Mouse (Mus musculus): ENCODE results near the gene Srsf2. TPM values are rescaled to one million over a fixed set of nuclear protein-coding genes. Genes with fewer than 3 reads are reported as not detected.
"Not testable (repeated sequence)": the region's sequence is repeated elsewhere in the genome, so short reads cannot be mapped to it uniquely, and the experiment has no call there.

The Srsf2 gene
- polyA plus RNA-seq, 2 experiments from 2014 or later: 543 to 659 TPM

DNA sequence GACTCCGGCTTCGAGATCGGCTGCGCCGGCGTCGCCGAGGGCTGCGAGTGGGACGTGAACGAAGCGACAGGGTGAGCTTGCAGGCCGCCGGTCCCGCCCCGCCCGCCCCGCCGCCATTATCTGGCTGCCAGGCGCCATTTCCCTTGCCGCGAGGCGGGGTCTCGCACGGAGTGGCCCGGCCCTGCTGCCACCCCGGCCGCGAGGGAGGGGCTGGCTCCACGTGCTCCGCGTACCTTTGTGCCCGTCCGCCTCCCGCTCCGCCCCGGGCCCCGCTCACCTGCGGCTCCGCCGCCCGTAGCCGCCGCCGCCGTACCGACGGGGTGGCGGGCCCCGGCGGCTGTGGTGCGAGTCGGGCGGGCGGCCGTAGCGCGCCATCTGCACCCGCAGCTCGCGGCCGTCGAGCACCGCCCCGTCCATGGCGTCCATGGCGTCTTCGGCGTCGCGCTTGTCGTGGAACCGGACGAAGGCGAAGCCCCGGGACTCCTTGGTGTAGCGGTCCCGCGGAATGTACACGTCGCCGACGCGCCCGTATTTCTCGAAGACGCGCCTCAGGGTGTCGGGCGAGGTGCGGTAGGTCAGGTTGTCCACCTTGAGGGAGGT, 503 bp downstream of the Srsf2 start, which contains the start of gene Mfsd11:
Mfsd11 (plus strand) TSS at position 150 of the 600 bp plus-strand sequence.
- ATAC-seq: peak; percentile 47

DNA sequence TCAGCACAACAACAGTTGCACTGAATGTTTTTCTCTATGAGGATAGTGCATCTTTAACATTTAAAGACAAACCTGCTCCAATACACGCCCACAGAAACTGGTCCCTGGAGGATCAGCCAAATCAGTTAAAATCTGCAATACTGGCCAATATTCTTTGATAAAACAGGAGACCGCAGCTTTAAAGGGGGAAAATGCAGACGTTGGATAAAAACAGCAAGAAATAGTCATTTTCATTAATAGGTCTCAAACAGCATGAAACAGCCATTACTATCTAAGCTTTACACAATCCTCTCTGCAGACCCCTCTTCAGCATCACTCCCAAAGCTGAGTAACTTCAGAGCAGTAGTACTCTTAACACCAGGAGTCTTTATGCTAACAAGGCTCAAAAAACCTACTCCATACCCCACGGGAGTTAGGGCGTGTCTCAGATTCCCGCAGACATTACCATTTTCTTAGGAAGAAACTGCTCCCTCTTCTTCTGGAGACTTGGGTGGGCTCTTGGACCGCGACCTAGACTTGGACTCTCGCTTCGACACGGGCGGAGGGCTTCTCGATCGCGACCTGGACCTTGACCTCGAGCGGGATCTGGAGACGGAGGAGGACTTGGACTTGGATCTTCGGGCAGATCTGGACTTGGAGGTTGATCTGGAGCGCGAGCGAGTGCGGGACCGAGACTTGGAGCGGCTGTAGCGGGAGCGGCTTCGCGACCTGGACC, 1.2 kb downstream of the Srsf2 start:
- ATAC-seq: no peak

DNA sequence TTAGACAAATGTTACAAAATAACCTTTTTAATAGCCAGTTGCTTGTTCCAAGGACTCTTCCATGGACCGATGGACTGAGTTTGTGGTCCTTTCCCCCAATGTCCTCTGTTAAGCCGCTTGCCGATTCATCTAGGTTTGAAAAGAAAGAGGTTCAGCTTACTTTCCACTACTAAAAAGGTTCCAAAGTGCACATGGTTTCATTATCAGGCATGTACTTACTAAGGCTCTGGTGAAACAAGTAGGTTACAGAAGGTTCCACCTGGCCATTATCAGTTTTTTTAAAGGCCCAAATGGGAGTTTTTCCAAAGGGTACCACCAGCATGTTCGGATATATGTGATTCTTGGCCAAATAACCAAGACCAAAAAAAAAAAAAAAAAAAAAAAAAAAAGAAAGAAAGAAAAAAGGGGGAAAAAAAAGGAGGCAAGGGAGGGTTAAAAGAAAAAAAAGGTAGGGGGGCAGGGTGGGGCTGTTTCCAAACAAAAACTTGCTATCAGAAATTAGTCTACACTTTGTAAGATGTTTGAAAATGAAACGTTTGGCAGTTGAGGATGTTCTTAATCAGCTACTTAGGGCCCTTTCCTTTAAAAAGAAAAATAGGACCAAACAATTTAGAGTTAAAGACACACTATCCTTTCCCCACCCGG, 1.9 kb downstream of the Srsf2 start:
- ATAC-seq: no peak

DNA sequence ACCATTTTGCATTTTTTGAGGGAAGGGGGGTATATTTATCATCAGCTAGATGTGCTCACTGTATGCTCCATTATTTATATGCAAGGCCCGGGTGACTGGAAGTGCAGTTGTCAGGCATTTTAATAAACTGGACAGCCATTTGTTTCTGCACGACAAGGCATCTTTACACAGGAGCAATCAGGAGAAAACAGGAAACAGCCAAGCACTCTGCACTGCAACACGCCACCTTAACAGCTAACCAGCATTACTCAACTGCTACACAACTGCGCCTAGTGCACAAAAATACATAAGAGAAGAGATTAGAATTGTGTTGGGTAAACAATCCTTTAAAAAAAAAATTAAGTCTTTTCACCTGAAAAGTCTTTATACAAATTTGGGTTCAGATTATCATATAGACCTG, 2.8 kb downstream of the Srsf2 start:
- ATAC-seq: no peak

DNA sequence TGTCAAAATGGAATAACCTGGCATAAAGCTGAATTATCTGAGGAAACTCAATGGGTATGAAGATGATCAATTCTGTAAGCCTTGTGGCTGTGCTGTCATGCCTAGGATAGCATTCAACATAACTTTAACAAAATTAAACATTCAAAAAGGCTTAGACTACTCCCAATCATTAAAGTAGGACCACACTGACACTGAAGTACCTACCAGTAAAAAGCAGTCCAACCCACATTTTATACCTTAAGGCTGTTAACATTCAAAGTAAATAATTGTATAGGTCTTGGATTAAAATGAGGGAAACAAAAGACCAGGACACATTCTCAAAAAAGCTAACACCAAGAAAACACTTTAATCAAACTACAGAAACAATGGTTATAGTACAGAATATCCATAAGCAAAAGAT, 3.3 kb downstream of the Srsf2 start:
- no peak for ATAC-seq

DNA sequence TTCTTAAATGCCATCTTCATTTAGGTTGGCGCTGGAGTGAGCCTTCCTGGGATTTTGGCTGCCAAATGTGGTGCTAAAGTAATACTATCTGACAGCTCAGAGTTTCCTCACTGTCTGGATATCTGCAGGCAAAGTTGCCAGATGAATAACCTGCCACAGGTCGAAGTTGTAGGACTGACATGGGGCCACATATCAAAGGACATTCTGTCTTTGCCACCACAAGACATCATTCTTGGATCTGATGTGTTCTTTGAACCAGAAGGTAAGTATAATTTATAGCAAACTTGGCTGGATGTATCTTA, 4.1 kb downstream of the Srsf2 start:
- not testable (repeated sequence) for ATAC-seq

DNA sequence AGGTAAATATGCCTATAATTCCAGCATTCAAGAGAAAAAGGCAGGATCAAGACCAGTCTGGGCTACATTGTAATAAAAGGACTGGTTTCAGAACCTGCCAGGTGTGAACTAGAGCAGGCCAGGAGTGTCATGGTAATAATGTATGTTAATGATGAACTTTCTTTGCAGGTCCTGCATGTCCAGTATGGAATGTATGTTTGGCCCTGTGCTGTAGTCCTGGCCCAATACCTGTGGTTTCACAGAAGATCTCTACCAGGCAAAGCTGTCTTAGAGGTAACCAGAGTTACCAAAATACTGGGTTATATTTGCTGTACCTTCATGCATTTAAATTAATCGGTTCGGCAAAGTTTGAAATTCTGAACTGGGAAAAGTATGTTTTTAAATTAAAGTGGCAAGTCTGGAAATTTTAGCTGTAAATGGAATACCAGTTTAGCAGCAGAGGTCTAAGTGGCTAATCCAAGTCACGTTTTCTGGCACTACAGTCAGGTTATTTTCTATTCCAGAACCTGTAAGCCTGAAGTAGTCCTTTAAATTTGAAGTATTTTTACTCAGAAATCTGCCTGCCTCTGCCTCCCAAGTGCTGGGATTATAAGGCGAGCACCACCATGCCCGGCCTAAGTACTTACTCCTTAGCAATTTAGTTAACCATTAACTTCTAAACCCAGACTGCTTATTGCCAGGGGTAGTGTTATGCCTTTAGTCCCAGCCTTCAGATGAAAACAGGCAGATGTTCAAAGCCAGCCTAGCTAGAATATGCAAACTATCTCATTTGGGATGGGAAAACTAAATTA, 4.6 kb downstream of the Srsf2 start:
- ATAC-seq: no peak

DNA sequence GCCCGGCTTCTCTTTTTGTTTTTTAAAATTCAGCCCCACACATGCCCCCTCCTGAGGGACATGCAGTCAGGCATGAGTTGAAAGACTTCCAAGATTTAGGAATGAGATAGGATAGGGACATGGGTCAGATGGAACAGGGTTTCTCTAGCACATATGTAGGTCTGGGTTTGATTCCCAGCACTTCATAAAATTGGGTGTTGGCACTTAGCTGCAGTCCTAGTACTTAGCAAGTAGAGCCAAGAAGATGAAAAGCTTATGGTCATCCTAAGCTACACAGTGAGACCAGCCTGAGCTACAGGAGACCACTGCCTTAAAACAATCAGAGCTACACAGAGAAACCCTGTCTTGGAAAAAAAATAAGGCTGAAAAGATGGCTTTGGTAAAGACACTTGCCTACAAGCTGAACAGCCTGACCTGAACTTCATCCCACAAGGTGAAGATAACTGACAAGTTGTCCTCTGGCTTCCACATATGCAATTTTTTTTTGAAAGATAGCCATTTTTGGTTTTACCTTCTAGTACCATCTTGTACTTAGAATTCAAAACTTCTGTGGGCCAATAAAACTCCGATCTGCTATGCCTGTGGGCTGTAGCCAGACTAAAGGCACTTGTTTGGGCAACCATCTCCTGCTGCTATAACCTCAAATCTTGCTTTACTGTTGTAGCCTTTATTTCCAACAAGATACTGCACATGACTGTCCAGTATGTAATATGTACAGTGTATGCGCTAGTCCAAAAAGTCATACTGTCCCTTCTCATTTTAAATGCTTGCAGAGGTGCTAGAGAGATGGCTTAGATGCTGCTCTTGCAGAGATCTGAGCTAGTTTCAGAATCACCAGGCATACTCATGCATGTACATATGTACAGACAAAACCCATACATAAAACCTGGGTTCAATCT, 5.5 kb downstream of the Srsf2 start:
- ATAC-seq: no peak

DNA sequence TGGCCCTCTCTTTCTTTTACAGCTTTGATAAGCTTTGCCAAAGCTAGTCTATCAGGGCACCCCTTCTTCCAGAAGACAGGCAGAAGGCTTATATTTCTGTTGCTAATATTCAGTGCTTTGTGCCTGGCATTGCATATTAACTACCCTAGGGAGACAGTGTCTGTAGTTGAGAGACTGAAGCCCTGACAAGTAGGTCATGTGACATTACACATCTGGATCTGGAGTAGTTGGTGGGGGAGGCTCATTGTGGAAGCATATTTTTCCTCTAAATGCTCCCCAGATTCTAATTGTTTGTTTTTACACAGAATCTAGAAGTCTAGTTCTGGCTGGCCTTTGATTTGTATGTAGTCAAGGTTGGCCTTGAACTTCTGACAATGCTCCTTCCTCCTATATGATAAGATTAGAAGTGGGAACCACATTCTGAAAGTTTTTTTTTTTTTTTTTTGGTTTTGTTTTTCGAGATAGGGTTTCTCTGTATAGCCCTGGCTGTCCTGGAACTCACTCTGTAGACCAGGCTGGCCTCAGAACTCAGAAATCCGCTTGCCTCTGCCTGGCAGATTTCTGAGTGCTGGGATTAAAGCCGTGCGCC, 6.2 kb downstream of the Srsf2 start:
- no peak for ATAC-seq

DNA sequence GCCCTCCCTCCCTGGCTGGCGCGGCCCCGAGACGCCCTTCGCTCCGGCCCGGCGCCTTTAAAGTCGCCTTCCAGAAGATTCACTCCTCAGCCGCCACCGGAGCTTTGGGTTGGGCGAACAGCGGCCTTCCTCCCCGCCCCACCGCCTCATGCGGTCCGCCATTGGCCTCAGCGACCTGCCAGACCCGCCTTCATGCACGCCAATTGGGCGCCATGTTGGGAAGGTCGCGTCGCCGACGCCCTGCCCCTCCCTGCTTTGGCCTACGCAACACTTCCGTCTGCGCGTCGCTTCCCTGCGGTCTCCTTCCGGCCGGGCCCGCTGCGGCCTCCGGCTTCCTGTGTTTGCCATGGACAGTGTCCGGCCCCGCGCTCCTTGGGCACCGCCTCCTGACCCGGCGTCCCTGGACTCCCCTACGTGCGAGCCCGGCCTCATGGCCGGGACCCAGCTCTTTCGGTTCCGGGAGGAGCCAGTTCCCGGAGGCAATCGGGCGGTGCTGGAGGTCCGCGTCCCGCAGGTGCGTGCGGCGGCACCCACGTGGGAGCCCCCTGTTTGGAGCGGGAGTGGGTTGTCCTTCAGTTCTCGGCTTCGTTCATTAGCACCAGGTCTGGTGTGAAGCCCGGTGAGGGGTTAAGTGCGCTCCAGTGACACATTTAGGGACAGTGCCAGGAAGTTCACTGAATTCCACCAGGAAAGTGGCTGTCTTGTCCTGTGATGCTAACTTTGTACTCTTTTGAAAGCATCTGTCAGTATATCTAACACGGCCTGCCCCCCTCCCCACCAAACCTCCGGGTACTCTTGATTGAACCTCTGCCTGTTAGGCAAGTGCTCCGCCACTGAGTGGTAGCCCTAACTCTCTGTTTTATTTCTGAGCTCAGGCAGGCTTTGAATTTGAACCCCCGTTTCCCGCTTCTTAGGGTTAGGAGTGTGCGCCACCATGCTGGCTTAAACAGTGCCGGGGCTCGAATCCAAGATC, 9.3 kb downstream of the Srsf2 start, which contains the start of the genes Mettl23 and Jmjd6:
Mettl23 (plus strand) TSS at position 18 of the 973 bp plus-strand sequence.
Jmjd6 (minus strand) TSS at position 189 of the 973 bp plus-strand sequence.
- ATAC-seq: peak; percentile 89

DNA sequence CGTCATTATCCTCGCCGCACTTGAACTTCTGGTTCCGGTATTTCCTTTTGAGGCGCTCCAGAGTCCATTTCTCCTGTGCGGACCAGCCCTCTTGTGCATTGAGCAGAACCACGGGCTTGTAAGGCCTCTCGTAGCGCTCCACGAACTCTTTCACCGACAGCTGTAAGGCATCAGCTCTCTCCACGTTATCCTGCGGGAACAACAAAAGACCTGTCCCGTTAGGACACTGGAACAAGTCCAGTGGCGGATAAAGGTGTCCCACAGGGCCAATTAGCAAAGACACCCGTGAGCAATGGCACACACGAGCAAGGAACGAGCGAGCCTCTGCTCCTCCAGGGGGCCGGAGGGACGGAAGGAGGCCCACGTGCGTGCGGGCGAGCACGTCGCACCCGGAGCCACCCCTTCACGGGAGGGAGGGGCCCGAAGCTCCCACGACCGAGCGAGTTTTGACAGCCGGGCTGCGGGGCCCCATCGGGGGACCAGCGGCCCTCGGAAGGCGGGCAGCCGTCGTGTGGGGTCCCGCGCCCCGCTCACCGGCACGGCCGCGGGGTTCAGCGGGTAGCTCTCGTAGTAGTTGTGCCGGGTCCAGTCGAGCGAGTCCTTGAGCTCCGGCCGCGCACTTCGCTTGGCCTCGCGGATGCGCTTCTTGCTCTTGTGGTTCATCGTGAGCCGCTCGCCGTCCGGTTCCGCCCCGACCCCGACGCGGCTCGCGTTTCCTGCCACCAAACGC, 10.2 kb downstream of the Srsf2 start:
- ATAC-seq: peak; percentile 56

DNA sequence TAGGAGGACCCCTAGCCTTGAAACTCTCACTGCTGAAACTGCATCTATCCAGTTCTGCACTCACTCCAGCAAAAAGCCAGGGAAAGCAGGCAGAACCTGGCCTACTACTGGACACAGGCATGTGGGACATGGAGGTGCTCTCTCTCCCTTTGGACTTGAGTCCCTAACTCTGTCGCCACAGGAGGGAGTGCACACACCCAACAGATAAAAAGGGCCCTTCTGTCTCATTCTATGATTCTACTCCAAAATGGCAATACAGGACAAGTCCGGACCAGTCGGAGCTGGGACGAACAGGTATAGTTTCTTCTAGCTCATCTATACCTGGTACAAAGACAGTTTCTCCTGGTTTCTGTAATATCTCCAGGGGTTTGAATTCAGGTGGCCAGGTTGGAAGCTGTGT, 12.1 kb downstream of the Srsf2 start:
- no peak for ATAC-seq

DNA sequence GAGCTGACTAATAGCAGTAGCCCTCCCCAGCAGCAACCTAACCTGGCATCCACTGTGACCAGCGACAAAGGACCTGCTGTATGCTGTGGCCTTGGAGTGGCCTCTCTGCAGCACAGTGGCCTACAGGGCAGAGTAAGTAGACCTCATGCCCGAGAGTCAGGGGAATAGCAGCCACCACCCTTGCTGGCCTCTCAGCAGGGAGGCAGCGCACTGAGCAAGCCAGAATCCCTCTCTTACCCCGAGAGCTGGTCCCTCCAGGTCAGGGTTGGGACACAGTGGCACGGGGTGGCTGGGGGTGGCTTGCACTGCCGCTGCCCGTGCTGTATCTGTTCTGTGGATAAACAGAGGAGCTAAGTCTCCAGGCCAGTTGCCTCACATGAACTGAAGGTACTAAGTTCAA, 13.3 kb downstream of the Srsf2 start:
- no peak for ATAC-seq

DNA sequence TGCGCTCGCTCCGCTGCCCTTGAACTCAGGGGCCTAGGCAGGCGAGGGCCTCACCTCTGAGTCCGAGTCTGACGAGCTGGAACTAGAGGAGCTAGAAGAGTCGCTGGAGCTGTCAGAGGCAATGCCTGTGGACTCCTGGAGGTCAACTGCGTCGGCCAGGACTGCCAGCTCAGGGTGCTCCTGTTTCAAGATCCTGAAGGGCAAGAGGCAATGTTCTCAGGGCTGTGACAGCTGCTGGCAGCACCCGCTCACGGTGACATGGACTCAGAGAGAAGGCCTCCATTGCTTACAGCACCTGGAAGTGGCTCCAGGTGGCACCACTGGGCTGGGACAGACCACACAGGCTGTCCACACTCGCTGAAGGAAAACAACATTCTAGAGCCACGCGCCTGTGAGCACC, 14.0 kb downstream of the Srsf2 start:
- ATAC-seq: no peak

DNA sequence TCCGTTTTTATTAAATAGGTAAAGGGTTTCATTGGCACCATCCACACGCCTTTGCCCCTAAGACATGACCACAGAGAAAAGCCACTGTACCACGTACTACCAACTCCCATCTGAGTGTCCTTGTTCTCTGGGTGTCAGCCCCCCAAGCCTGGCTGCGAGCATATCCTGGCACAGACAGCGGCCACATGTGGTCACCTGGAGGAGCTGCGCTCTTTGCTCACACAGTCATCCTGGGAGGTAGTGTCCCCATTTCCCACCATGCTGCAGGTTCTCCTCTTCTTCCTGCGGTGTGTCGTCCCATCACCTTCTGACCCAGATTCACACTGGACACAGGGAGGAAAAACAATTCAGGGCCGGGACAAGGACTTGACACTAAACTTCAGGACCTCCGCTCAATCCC, 15.5 kb downstream of the Srsf2 start:
- ATAC-seq: no peak

DNA sequence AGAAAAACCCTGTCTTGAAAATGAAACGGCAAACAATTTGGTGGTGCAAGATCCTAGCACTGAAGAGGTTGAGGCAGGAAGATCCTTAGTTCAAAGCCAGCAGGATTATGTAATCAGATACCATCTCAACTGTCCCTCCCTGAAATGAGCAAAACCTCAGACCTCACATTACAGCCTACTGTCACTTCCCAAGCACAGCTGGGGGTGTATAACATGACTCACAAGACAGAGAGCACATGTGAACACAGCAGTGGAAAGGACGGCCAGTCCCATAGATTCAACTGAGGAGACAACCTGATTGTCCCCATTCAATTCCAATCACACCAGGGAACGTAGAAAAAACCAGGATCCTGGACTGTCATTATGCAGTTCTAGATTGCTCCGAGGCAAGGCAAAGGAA, 16.6 kb downstream of the Srsf2 start:
- ATAC-seq: no peak

DNA sequence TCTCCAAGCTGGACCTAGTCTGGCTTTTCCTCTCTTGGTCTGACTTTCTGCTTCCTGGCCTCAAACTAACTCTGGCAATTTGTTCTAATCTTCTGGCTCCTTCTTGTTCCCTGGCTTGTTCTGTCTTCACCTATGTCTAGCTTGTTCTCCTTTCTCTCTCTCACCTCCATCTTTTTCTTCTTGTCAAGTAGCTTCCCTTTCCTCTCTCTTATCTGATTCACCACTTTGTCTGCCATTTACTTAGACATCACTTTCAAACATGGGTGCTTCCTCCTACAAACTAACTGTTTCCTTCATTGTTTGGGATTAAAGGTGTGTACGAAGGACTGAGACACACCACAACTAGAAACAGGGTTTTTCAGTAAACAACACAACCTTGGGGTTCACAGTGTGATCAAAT, 17.9 kb downstream of the Srsf2 start:
- no peak for ATAC-seq

DNA sequence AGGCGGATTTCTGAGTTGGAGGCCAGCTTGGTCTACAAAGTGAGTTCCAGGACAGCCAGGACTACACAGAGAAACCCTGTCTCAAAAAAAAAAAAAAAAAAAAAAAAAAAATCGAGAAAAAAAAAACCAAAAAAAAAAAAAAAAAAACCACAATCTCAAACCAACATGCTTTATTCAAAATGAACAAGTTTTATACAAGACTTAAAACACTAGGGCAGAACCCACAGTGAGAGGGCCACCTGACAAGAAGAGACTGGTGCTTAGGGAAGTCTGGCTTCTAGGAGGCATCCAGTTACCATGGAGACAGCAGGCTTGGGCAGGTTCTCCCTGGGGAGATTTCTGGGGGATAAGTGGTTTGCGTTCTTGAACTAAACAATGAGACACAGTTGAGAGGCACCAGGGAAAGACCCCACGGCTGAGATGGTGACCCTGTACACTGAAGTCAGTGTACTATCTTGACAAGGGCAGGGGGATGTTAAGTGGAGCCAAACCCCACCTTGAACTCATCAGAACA, 20.7 kb downstream of the Srsf2 start:
- no peak for ATAC-seq

DNA sequence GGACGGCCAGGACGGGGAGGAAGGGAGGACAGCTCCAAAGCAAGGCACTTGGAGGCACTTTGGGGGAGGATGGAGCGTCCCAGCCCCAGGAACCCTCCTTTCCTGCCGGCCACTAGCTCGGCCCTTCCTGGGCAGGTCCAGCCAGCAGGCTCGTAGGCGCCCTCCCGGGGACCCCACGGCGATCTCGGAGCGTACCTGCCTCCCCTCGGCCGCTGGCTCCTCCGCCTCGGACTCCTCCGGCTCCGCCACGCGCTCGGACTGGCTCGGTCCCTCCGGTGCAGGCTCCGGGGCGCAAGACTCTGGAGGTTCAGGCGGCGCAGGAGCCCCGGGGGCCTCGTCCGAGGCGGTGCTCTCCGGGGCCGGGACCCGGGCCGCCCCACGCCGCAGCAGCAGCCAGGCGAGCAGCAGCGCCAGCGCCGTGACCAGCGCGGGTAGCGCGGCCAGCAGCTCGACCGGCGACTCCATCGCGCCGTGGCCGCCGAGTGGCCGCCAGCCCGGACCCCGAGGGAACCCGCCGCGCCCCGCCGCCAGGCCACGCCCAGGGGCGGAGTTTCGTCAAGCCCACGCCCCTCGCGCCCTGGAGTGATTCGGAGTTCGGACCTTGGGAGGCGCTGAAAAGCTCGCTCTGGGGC, 25.2 kb downstream of the Srsf2 start, which contains the start of gene Mxra7:
Mxra7 (minus strand) TSS at position 513 of the 632 bp plus-strand sequence.
- no peak for ATAC-seq
